Mouse (Mus musculus) cerebellum, adult 2 months (tissue): Measurements from ENCODE around the gene Platr17.
"Not testable (repeated sequence)": the region's sequence is repeated elsewhere in the genome, so short reads cannot be mapped to it uniquely, and the experiment has no call there.

Source experiments
- CTCF ChIP-seq: fragments of 200-500 bp; IDR thresholded peaks from 2 replicates; pipeline ENCODE4 v1.5.1; 2011; ENCODE audit warnings: low read depth, mild to moderate bottlenecking, control low read depth, low read length, moderate library complexity, borderline replicate concordance; ENCODE audit not compliant: insufficient read depth
- POLR2A ChIP-seq: fragments of 200-500 bp; IDR thresholded peaks from 2 replicates; pipeline ENCODE4 v1.6.1; 2011; ENCODE audit warnings: low read length, control low read depth, borderline replicate concordance; ENCODE audit not compliant: insufficient read depth

GRCm38 (mm10) chr17:33884320-33884719 lies 20.6 kb upstream of the Platr17 start:
- not testable (repeated sequence) for TF ChIP-seq POLR2A, CTCF
